In genomic region chr15:84086364-84086763, GRCm38 (mm10) we compare ENCODE assay signal across 21 mouse cellular contexts. TPM values are rescaled to one million over a fixed set of nuclear protein-coding genes. Genes with fewer than 3 reads are reported as not detected.
DNase-seq lines count a peak whose midpoint lies in the region; ATAC-seq and TF ChIP-seq lines count a peak whose summit lies in the region.
"Had no signal": no experiment of that assay in that cellular context is flagged by ENCODE, and none has a peak within 500 bp of the region (broad histone marks: within the 10 kb centered on the region; RNA-seq: fewer than 3 reads in every experiment).

No protein-coding gene starts in this region.

- WGBS in hindbrain, embryonic 11.5 days: 35% methylated on average over 12 of the region's 12 CpGs
- WGBS in hindbrain, postnatal 0 days: 39% methylated on average over 12 of the region's 12 CpGs
- WGBS in embryonic facial prominence, embryonic 10.5 days: 35% methylated on average over 12 of the region's 12 CpGs
- 17% methylated on average over 12 of the region's 12 CpGs for WGBS in stomach, postnatal 0 days
- WGBS in forebrain, postnatal 0 days: 43% methylated on average over 12 of the region's 12 CpGs

- DNase-seq in hindbrain, embryonic 11.5 days (ENCODE audit: low spot score): peak; percentile 31
- no peak for DNase-seq in hindbrain, postnatal 0 days (ENCODE audit: low spot score)
- DNase-seq in ovary, postnatal 36 days (ENCODE audit: low spot score): peak; percentile 18
- no peak for DNase-seq in ovary, adult 18-20 months (ENCODE audit: low spot score)
- peak; percentile 58 for DNase-seq in embryonic facial prominence, embryonic 10.5 days (ENCODE audit: low spot score)
- peak; percentile 41 for DNase-seq in stomach, postnatal 0 days (ENCODE audit: low spot score)
- DNase-seq in B cell, adult 2 months: no peak
- DNase-seq in forebrain, postnatal 0 days: no peak
- DNase-seq: cerebellum, adult 9-11 months; gastrocnemius, postnatal 14 days; kidney, adult 18-20 months; layer of hippocampus, adult 9-11 months; midbrain, embryonic 14.5 days; thymus, adult 2 months had no signal

- H3K9me3 ChIP-seq in hindbrain, embryonic 11.5 days (ENCODE audit: control insufficient read depth, low read length): no peaks in the 10 kb centered on the region
- no peaks in the 10 kb centered on the region for H3K9me3 ChIP-seq in hindbrain, postnatal 0 days (ENCODE audit: low read length)
- no peaks in the 10 kb centered on the region for H3K9me3 ChIP-seq in embryonic facial prominence, embryonic 10.5 days
- H3K9me3 ChIP-seq in stomach, postnatal 0 days (ENCODE audit: control insufficient read depth, low read length): no peaks in the 10 kb centered on the region
- no peaks in the 10 kb centered on the region for H3K9me3 ChIP-seq in forebrain, postnatal 0 days (ENCODE audit: low read length)
- H3K9me3 ChIP-seq: embryonic facial prominence, embryonic 15.5 days had no signal

- no peak overlapping the region for H3K4me2 ChIP-seq in hindbrain, embryonic 11.5 days (replicated peaks; ENCODE audit: low read depth, low read length)
- H3K4me2 ChIP-seq in hindbrain, postnatal 0 days (ENCODE audit: low read depth, low read length): no peak overlapping the region
- no peak overlapping the region for H3K4me2 ChIP-seq in stomach, postnatal 0 days (replicated peaks; ENCODE audit: low read depth)
- no peak overlapping the region for H3K4me2 ChIP-seq in forebrain, postnatal 0 days (ENCODE audit: low read depth)
- H3K4me2 ChIP-seq: embryonic facial prominence, embryonic 15.5 days had no signal

- H3K36me3 ChIP-seq in hindbrain, embryonic 11.5 days (ENCODE audit: control insufficient read depth, insufficient read depth, low read length): no peaks in the 10 kb centered on the region
- H3K36me3 ChIP-seq in hindbrain, postnatal 0 days (ENCODE audit: insufficient read depth, low read length): peaks cover 14% of the 10 kb centered on the region; the same call in 1 of the 2 replicates
- no peaks in the 10 kb centered on the region for H3K36me3 ChIP-seq in embryonic facial prominence, embryonic 10.5 days (replicated peaks)
- no peaks in the 10 kb centered on the region for H3K36me3 ChIP-seq in stomach, postnatal 0 days (ENCODE audit: control insufficient read depth, insufficient read depth, low read length)
- peaks cover 47% of the 10 kb centered on the region for H3K36me3 ChIP-seq in forebrain, postnatal 0 days (ENCODE audit: insufficient read depth)
- H3K36me3 ChIP-seq: embryonic facial prominence, embryonic 15.5 days had no signal

- no peak for ATAC-seq in hindbrain, embryonic 11.5 days (ENCODE audit: low FRiP score)
- no peak for ATAC-seq in hindbrain, postnatal 0 days
- no peak for ATAC-seq in stomach, postnatal 0 days (ENCODE audit: low FRiP score, low TSS enrichment)
- ATAC-seq in forebrain, postnatal 0 days: no peak
- ATAC-seq: forebrain, embryonic 14.5 days; Patski had no signal

- H3K27ac ChIP-seq in hindbrain, embryonic 11.5 days (ENCODE audit: low read depth, low read length): no peak overlapping the region
- no peak overlapping the region for H3K27ac ChIP-seq in hindbrain, postnatal 0 days
- H3K27ac ChIP-seq in embryonic facial prominence, embryonic 10.5 days (replicated peaks): no peak overlapping the region
- no peak overlapping the region for H3K27ac ChIP-seq in stomach, postnatal 0 days (replicated peaks)
- H3K27ac ChIP-seq in forebrain, postnatal 0 days (ENCODE audit: low read depth, low read length): no peak overlapping the region
- H3K27ac ChIP-seq: embryonic facial prominence, embryonic 15.5 days; liver, embryonic 14.5 days had no signal

- TF ChIP-seq EP300 in stomach, postnatal 0 days (optimal IDR thresholded peaks at IDR 0.05): no peak

- no peak overlapping the region for H3K9ac ChIP-seq in hindbrain, embryonic 11.5 days (ENCODE audit: low read depth, low read length)
- no peak overlapping the region for H3K9ac ChIP-seq in hindbrain, postnatal 0 days (replicated peaks; ENCODE audit: low read length)
- no peak overlapping the region for H3K9ac ChIP-seq in stomach, postnatal 0 days (ENCODE audit: low read length)
- H3K9ac ChIP-seq in forebrain, postnatal 0 days: no peak overlapping the region
- H3K9ac ChIP-seq: embryonic facial prominence, embryonic 15.5 days; liver, embryonic 14.5 days had no signal

- H3K4me1 ChIP-seq in hindbrain, embryonic 11.5 days (replicated peaks; ENCODE audit: control insufficient read depth, insufficient read depth, low read length): no peaks in the 10 kb centered on the region
- no peaks in the 10 kb centered on the region for H3K4me1 ChIP-seq in hindbrain, postnatal 0 days (ENCODE audit: insufficient read depth, low read length)
- H3K4me1 ChIP-seq in embryonic facial prominence, embryonic 10.5 days: peaks cover 9% of the 10 kb centered on the region; the same call in 1 of the 2 replicates
- H3K4me1 ChIP-seq in stomach, postnatal 0 days (replicated peaks; ENCODE audit: control insufficient read depth, insufficient read depth): no peaks in the 10 kb centered on the region
- H3K4me1 ChIP-seq in forebrain, postnatal 0 days (ENCODE audit: insufficient read depth): no peaks in the 10 kb centered on the region
- H3K4me1 ChIP-seq: embryonic facial prominence, embryonic 15.5 days had no signal

- TF ChIP-seq CTCF in hindbrain, postnatal 0 days (IDR thresholded peaks at IDR 0.05; ENCODE audit: low read depth): no peak
- TF ChIP-seq CTCF in stomach, postnatal 0 days (IDR thresholded peaks at IDR 0.05; ENCODE audit: low read depth): no peak
- no peak for TF ChIP-seq CTCF in forebrain, postnatal 0 days (IDR thresholded peaks at IDR 0.05; ENCODE audit: low read depth)

- H3K4me3 ChIP-seq in hindbrain, embryonic 11.5 days (ENCODE audit: low read depth, low read length): no peak overlapping the region
- H3K4me3 ChIP-seq in hindbrain, postnatal 0 days (ENCODE audit: low read length): no peak overlapping the region
- no peak overlapping the region for H3K4me3 ChIP-seq in embryonic facial prominence, embryonic 10.5 days
- no peak overlapping the region for H3K4me3 ChIP-seq in stomach, postnatal 0 days (ENCODE audit: low read depth, low read length)
- H3K4me3 ChIP-seq in forebrain, postnatal 0 days (ENCODE audit: low read depth, low read length): no peak overlapping the region
- H3K4me3 ChIP-seq: embryonic facial prominence, embryonic 15.5 days had no signal

- no peaks in the 10 kb centered on the region for H3K27me3 ChIP-seq in hindbrain, embryonic 11.5 days (ENCODE audit: control insufficient read depth, insufficient read depth, low read length)
- H3K27me3 ChIP-seq in hindbrain, postnatal 0 days (ENCODE audit: insufficient read depth, low read length): no peaks in the 10 kb centered on the region
- H3K27me3 ChIP-seq in embryonic facial prominence, embryonic 10.5 days (replicated peaks; ENCODE audit: low read depth, poor library complexity, severe bottlenecking): no peaks in the 10 kb centered on the region
- H3K27me3 ChIP-seq in stomach, postnatal 0 days (ENCODE audit: control insufficient read depth, insufficient read depth, low read length): no peaks in the 10 kb centered on the region
- no peaks in the 10 kb centered on the region for H3K27me3 ChIP-seq in forebrain, postnatal 0 days (ENCODE audit: insufficient read depth, low read length)
- H3K27me3 ChIP-seq: embryonic facial prominence, embryonic 15.5 days; Patski had no signal

RNA-seq across cellular contexts. Expression of gene Sult4a1, which starts 19.2 kb away (rescaled TPM):
- polyA plus RNA-seq in hindbrain, embryonic 11.5 days (2014; fragmentation: Nextera tagmentation; extraction: Ambion mirVana): 8.0 and 9.2 TPM in 2 replicates
- 248 and 251 TPM in 2 replicates for total RNA-seq in hindbrain, postnatal 0 days (2014; rRNA removed)
- polyA plus RNA-seq in hindbrain, postnatal 0 days (2015; fragmentation: Nextera tagmentation; extraction: Ambion mirVana): 155 TPM in 2 replicates
- polyA plus RNA-seq in embryonic facial prominence, embryonic 10.5 days (2016; fragmentation: Nextera tagmentation; extraction: Ambion mirVana): 6.9 and 8.7 TPM in 2 replicates
- 3.9 and 4.0 TPM in 2 replicates for polyA plus RNA-seq in stomach, postnatal 0 days (2015; fragmentation: Nextera tagmentation; extraction: Ambion mirVana)
- 157 and 179 TPM in 2 replicates for total RNA-seq in forebrain, postnatal 0 days (2014; rRNA removed)
- 132 and 140 TPM in 2 replicates for polyA plus RNA-seq in forebrain, postnatal 0 days (2015; fragmentation: Nextera tagmentation; extraction: Ambion mirVana)
- total RNA-seq: hematopoietic stem cell, adult 5-6 weeks; neutrophil, adult 5-6 weeks had no signal

RNA-seq across cellular contexts. Expression of gene Efcab6, which starts 21.2 kb away (rescaled TPM):
- polyA plus RNA-seq in hindbrain, embryonic 11.5 days (2014; fragmentation: Nextera tagmentation; extraction: Ambion mirVana): 0.26 and 0.27 TPM in 2 replicates
- total RNA-seq in hindbrain, postnatal 0 days (2014; rRNA removed): 0.52 and 6.8 TPM in 2 replicates
- polyA plus RNA-seq in hindbrain, postnatal 0 days (2015; fragmentation: Nextera tagmentation; extraction: Ambion mirVana): 0.42 and 1.6 TPM in 2 replicates
- 0.52 and 0.71 TPM in 2 replicates for polyA plus RNA-seq in embryonic facial prominence, embryonic 10.5 days (2016; fragmentation: Nextera tagmentation; extraction: Ambion mirVana)
- polyA plus RNA-seq in stomach, postnatal 0 days (2015; fragmentation: Nextera tagmentation; extraction: Ambion mirVana): 0.07 and 0.22 TPM in 2 replicates
- 6.0 and 9.2 TPM in 2 replicates for total RNA-seq in forebrain, postnatal 0 days (2014; rRNA removed)
- polyA plus RNA-seq in forebrain, postnatal 0 days (2015; fragmentation: Nextera tagmentation; extraction: Ambion mirVana): 3.2 and 4.4 TPM in 2 replicates
- total RNA-seq: hematopoietic stem cell, adult 5-6 weeks; neutrophil, adult 5-6 weeks had no signal
- polyA plus RNA-seq: liver, embryonic 14.5 days; Patski had no signal

RNA-seq across cellular contexts. Expression of gene Pnpla5, which starts 36.6 kb away (rescaled TPM):
- not detected in 2 replicates for polyA plus RNA-seq in hindbrain, embryonic 11.5 days (2014; fragmentation: Nextera tagmentation; extraction: Ambion mirVana)
- total RNA-seq in hindbrain, postnatal 0 days (2014; rRNA removed): not detected in 2 replicates
- not detected in 2 replicates for polyA plus RNA-seq in hindbrain, postnatal 0 days (2015; fragmentation: Nextera tagmentation; extraction: Ambion mirVana)
- not detected in 2 replicates for polyA plus RNA-seq in embryonic facial prominence, embryonic 10.5 days (2016; fragmentation: Nextera tagmentation; extraction: Ambion mirVana)
- polyA plus RNA-seq in stomach, postnatal 0 days (2015; fragmentation: Nextera tagmentation; extraction: Ambion mirVana): not detected in 2 replicates
- total RNA-seq in forebrain, postnatal 0 days (2014; rRNA removed): not detected in 2 replicates
- not detected in 2 replicates for polyA plus RNA-seq in forebrain, postnatal 0 days (2015; fragmentation: Nextera tagmentation; extraction: Ambion mirVana)
- total RNA-seq: gastrocnemius, postnatal 14 days; hematopoietic stem cell, adult 5-6 weeks; left cerebral cortex, postnatal 14 days; neutrophil, adult 5-6 weeks had no signal
- polyA plus RNA-seq: embryonic facial prominence, embryonic 15.5 days; forebrain, embryonic 14.5 days; midbrain, embryonic 14.5 days; Patski had no signal

Comparison
In these comparisons a context has a peak if more than half of its experiments do, and no peak if none do; other contexts are left out.
1. DNase-seq: peak in hindbrain, embryonic 11.5 days (single experiment), ovary, postnatal 36 days (single experiment), embryonic facial prominence, embryonic 10.5 days (single experiment) and stomach, postnatal 0 days (single experiment); none in hindbrain, postnatal 0 days (single experiment), ovary, adult 18-20 months (single experiment), B cell, adult 2 months (0 of 2) and forebrain, postnatal 0 days (single experiment).
2. RNA of gene Sult4a1, which starts 19.2 kb away (polyA plus RNA-seq): 155 TPM in hindbrain, postnatal 0 days and 132 to 140 TPM in forebrain, postnatal 0 days; 6.9 to 8.7 TPM in embryonic facial prominence, embryonic 10.5 days, 8.0 to 9.2 TPM in hindbrain, embryonic 11.5 days and 3.9 to 4.0 TPM in stomach, postnatal 0 days; every median in the first group is over 10 times any median in the second.